Mouse (Mus musculus): Measurements from ENCODE around the gene Obsl1. TPM values are rescaled to one million over a fixed set of nuclear protein-coding genes. Genes with fewer than 3 reads are reported as not detected.
A peak's percentile ranks its signal among the peaks of the same experiment; 100 is the strongest.

Obsl1 gene
- polyA plus RNA-seq, 1 experiment from 2014 or later, result 137 TPM

GRCm38 (mm10) chr1:75441471-75441996 is 64.7 kb downstream of the Obsl1 start:
- Histone ChIP-seq H3K4me3 (no peak overlapping the region), H3K4me2 (no peak overlapping the region), H3K27ac (ENCODE audit: poor library complexity, severe bottlenecking) (no peak overlapping the region), H3K4me1 (replicated peaks) (peaks cover 41% of the 10 kb centered on the region), H3K27me3 (replicated peaks) (peaks cover 25% of the 10 kb centered on the region), H3K36me3 (peaks cover 40% of the 10 kb centered on the region), H3K9ac (no peak overlapping the region), H3K9me3 (replicated peaks) (no peaks in the 10 kb centered on the region)
- WGBS, result 83% methylated on average over 15 of the region's 15 CpGs
- no peak for ATAC-seq (ENCODE audit: insufficient number of reproducible peaks, low FRiP score)

- WGBS, result 96% methylated on average over 7 of the region's 7 CpGs
- Histone ChIP-seq H3K4me1 (replicated peaks) (peaks cover 36% of the 10 kb centered on the region), H3K9me3 (replicated peaks) (no peaks in the 10 kb centered on the region)
Measured at GRCm38 (mm10) chr1:75440661-75441060, 65.6 kb downstream of the Obsl1 start.

GRCm38 (mm10) chr1:75438782-75439181 is 67.5 kb downstream of the Obsl1 start:
- H3K4me3 ChIP-seq, result no peak overlapping the region
- WGBS, result 73% methylated on average over 8 of the region's 9 CpGs

More at GRCm38 (mm10) chr1:75440661-75441060, 65.6 kb downstream of the Obsl1 start:
- H3K36me3 ChIP-seq, result peaks cover 40% of the 10 kb centered on the region
- ATAC-seq (ENCODE audit: insufficient number of reproducible peaks, low FRiP score), result no peak
- no peak overlapping the region for H3K27ac ChIP-seq (ENCODE audit: poor library complexity, severe bottlenecking)
- H3K4me3 ChIP-seq, result no peak overlapping the region
- no peak overlapping the region for H3K9ac ChIP-seq
- peaks cover 24% of the 10 kb centered on the region for H3K27me3 ChIP-seq (replicated peaks)
- no peak overlapping the region for H3K4me2 ChIP-seq

GRCm38 (mm10) chr1:75435475-75436328 is 70.5 kb downstream of the Obsl1 start, which contains the start of gene Gmppa:
Gene Gmppa, plus strand, starts transcription at chr1:75435930.
- peak within 1 kb of the TSS; percentile 82 for H3K9ac ChIP-seq

More at GRCm38 (mm10) chr1:75438782-75439181, 67.5 kb downstream of the Obsl1 start:
- no peak for ATAC-seq (ENCODE audit: insufficient number of reproducible peaks, low FRiP score)
- Histone ChIP-seq H3K36me3 (peaks cover 40% of the 10 kb centered on the region), H3K27ac (ENCODE audit: poor library complexity, severe bottlenecking) (no peak overlapping the region), H3K9ac (no peak overlapping the region), H3K4me2 (no peak overlapping the region), H3K27me3 (replicated peaks) (peaks cover 7% of the 10 kb centered on the region; the same call in 1 of the 2 replicates), H3K4me1 (replicated peaks) (peaks cover 19% of the 10 kb centered on the region), H3K9me3 (replicated peaks) (no peaks in the 10 kb centered on the region)

More at GRCm38 (mm10) chr1:75435475-75436328, 70.5 kb downstream of the Obsl1 start, which contains the start of gene Gmppa:
- Histone ChIP-seq H3K27ac (ENCODE audit: poor library complexity, severe bottlenecking) (peak within 1 kb of the TSS; percentile 69), H3K27me3 (replicated peaks) (no peaks in the 10 kb centered on the region), H3K9me3 (replicated peaks) (no peaks in the 10 kb centered on the region), H3K4me3 (peak within 1 kb of the TSS; percentile 76), H3K36me3 (peaks cover 32% of the 10 kb centered on the region), H3K4me1 (replicated peaks) (peaks cover 24% of the 10 kb centered on the region), H3K4me2 (peak within 1 kb of the TSS; percentile 80)
- 6% methylated on average over 28 of the region's 28 CpGs for WGBS
- peak; percentile 66 for ATAC-seq (ENCODE audit: insufficient number of reproducible peaks, low FRiP score)

Other genes starting within 250 kb of the Obsl1 start
- gene Ptprn, start 241.9 kb downstream of the Obsl1 start, polyA plus RNA-seq (2016; fragmentation: Nextera tagmentation; extraction: Ambion mirVana), result 0.69 and 0.96 TPM in 2 replicates
- gene Resp18, start 228.0 kb downstream of the Obsl1 start, polyA plus RNA-seq (2016; fragmentation: Nextera tagmentation; extraction: Ambion mirVana), result not detected in 2 replicates
- gene Dnpep, start 188.5 kb downstream of the Obsl1 start, polyA plus RNA-seq (2016; fragmentation: Nextera tagmentation; extraction: Ambion mirVana), result 113 TPM in 2 replicates
- gene Des, start 146.1 kb downstream of the Obsl1 start, polyA plus RNA-seq (2016; fragmentation: Nextera tagmentation; extraction: Ambion mirVana), result 500 and 521 TPM in 2 replicates
- gene Speg, start 131.2 kb downstream of the Obsl1 start, polyA plus RNA-seq (2016; fragmentation: Nextera tagmentation; extraction: Ambion mirVana), result 61.5 and 67.4 TPM in 2 replicates
- 67.7 and 69.1 TPM in 2 replicates for gene Gmppa, start 70.5 kb downstream of the Obsl1 start, polyA plus RNA-seq (2016; fragmentation: Nextera tagmentation; extraction: Ambion mirVana)
- gene Asic4, start 56.0 kb downstream of the Obsl1 start, polyA plus RNA-seq (2016; fragmentation: Nextera tagmentation; extraction: Ambion mirVana), result 0.24 and 0.33 TPM in 2 replicates
- 35.2 and 37.8 TPM in 2 replicates for gene Chpf, start 27.1 kb downstream of the Obsl1 start, polyA plus RNA-seq (2016; fragmentation: Nextera tagmentation; extraction: Ambion mirVana)
- 0.41 and 0.49 TPM in 2 replicates for gene Tmem198, start 26.9 kb downstream of the Obsl1 start, polyA plus RNA-seq (2016; fragmentation: Nextera tagmentation; extraction: Ambion mirVana)
- gene Inha, start 625 bp upstream of the Obsl1 start, polyA plus RNA-seq (2016; fragmentation: Nextera tagmentation; extraction: Ambion mirVana), result 7.5 and 9.2 TPM in 2 replicates
- 20.5 and 20.9 TPM in 2 replicates for gene Stk11ip, start 15.1 kb upstream of the Obsl1 start, polyA plus RNA-seq (2016; fragmentation: Nextera tagmentation; extraction: Ambion mirVana)
- 32.6 and 35.7 TPM in 2 replicates for gene Slc4a3, start 39.8 kb upstream of the Obsl1 start, polyA plus RNA-seq (2016; fragmentation: Nextera tagmentation; extraction: Ambion mirVana)